Mouse (Mus musculus): ENCODE data around the gene Adgrg3. TPM values are rescaled to one million over a fixed set of nuclear protein-coding genes. Genes with fewer than 3 reads are reported as not detected.
"Not testable (repeated sequence)": the region's sequence is repeated elsewhere in the genome, so short reads cannot be mapped to it uniquely, and the experiment has no call there.

The Adgrg3 gene
- polyA plus RNA-seq, 1 experiment from 2014 or later: 4.8 TPM

- no peak overlapping the region for H3K9ac ChIP-seq
- no peak overlapping the region for H3K4me2 ChIP-seq
- 0 out of 2 replicates have a peak overlapping the region, but pooled peaks have one; percentile 32 for H3K27ac ChIP-seq
- 0 out of 2 replicates have a peak, but pooled peaks have one; percentile 3 for ATAC-seq (replicated peaks; ENCODE audit: low FRiP score)
- no peaks in the 10 kb centered on the region for H3K9me3 ChIP-seq (replicated peaks)
- 37% methylated on average over 8 of the region's 8 CpGs for WGBS
- H3K27me3 ChIP-seq: no peaks in the 10 kb centered on the region
- peaks cover 45% of the 10 kb centered on the region for H3K4me1 ChIP-seq
- no peak overlapping the region for H3K4me3 ChIP-seq (replicated peaks)
- peaks cover 17% of the 10 kb centered on the region; the same call in 1 of the 2 replicates for H3K36me3 ChIP-seq
Measured at GRCm38 (mm10) chr8:95002089-95002655, 15.3 kb upstream of the Adgrg3 start.

DNA sequence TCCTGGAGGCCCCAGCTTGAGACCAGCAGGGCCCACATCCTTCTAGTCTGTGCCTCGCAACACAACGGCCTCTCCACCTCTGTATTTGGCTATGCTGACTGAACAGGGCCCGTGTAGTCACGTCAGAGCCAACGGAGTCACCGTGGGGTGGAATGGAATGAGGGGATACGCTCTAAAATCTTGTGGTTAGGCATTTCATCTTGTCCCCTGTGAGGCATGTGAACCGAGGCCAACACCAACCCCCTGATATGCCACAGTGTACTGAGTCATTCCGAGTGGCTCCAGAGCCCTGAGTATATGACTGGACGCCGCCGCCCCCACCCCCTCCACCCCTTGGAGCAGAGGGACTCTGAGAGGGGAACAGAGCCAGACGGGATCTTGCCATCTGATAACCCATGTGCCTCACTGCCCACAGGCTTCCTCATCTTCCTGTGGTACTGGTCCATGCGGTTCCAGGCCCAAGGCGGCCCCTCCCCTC, 5.0 kb upstream of the Adgrg3 start:
- Histone ChIP-seq H3K4me3 (replicated peaks) (no peak overlapping the region), H3K27me3 (no peaks in the 10 kb centered on the region), H3K4me1 (no peaks in the 10 kb centered on the region), H3K36me3 (peaks cover 25% of the 10 kb centered on the region), H3K9me3 (replicated peaks) (no peaks in the 10 kb centered on the region), H3K9ac (no peak overlapping the region), H3K4me2 (no peak overlapping the region), H3K27ac (no peak overlapping the region)
- 78% methylated on average over 15 of the region's 15 CpGs for WGBS
- ATAC-seq (replicated peaks; ENCODE audit: low FRiP score): no peak

DNA sequence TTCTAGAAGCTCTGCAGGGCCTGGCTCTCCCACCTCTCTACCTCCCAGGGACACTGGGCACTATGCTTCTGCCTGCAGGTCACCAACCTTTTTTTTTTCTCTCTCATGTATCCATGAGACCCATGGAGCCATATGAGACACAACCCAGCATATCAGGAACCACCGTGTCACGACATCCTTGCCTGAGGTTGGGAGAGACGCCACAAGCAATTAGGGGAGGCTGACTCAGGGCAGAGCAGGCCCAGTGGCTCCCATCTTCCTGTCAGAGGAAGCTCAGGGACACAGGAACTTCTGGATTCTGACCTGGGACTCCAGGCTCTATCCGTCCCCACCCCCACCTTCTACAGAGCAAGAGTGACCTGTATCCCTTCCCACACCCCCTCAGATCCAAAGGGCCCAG, 1.6 kb upstream of the Adgrg3 start:
- Histone ChIP-seq H3K4me1 (no peaks in the 10 kb centered on the region), H3K27me3 (no peaks in the 10 kb centered on the region), H3K27ac (no peak overlapping the region), H3K4me3 (replicated peaks) (no peak overlapping the region), H3K4me2 (no peak overlapping the region), H3K36me3 (peaks cover 18% of the 10 kb centered on the region), H3K9ac (no peak overlapping the region), H3K9me3 (replicated peaks) (no peaks in the 10 kb centered on the region)
- ATAC-seq (replicated peaks; ENCODE audit: low FRiP score): no peak
- 68% methylated on average over 4 of the region's 4 CpGs for WGBS

DNA sequence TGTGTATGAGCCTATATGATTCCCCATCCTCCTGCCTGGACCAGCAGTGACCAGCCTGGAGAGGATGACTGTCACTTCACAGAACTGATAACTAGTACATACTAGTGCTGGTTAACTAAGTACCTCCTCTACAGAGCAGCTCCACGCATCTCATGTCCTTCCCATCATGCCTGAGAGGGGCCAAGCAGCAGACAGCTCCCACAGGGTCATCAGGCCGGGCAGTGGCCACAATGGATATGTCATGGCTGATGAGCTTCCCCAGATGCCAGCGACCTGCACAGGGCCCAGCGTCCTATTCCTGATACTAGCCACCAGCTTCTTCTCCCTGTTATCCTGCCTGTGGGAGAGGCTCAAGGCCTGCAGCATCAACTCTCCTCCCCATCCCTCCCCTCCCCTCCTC, 808 bp upstream of the Adgrg3 start:
- H3K27ac ChIP-seq: no peak overlapping the region
- 56% methylated on average over 4 of the region's 4 CpGs for WGBS
- H3K36me3 ChIP-seq: peaks cover 10% of the 10 kb centered on the region; the same call in 1 of the 2 replicates
- H3K9ac ChIP-seq: no peak overlapping the region
- H3K4me2 ChIP-seq: no peak overlapping the region
- ATAC-seq (replicated peaks; ENCODE audit: low FRiP score): no peak
- no peaks in the 10 kb centered on the region for H3K9me3 ChIP-seq (replicated peaks)
- H3K27me3 ChIP-seq: no peaks in the 10 kb centered on the region
- H3K4me1 ChIP-seq: no peaks in the 10 kb centered on the region
- no peak overlapping the region for H3K4me3 ChIP-seq (replicated peaks)

DNA sequence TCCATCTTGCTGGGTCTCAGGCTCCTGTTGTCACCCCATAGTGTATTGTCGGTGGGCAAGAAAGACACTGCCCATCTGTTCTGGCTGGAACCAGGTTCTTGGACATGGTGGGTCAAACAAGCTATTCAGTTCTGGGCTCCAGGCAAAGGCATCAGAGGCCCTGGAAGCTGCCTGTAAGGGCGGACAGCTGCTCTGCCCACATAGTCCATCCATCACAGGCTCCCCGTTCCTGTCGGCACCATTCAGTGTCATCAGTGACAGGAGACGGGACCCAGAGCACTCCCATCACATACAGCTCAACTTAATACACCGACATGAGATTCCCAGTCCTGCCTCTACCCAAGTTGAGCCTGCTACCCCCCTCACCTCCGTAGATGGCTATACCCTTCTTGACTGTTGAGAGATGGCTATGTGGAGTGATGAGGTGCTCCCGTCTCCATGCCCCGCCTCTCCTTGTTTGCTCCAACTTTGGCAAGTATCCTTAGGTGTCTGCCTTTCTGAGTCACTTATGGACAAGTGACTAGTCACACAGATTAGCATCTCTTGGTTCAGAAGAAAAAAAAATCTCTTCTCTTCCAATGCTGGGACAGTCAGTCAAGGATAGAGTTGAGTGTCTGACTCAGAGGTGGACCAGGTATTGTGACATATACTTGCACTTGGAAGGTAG, 610 bp downstream of the Adgrg3 start:
- Histone ChIP-seq H3K27me3 (no peaks in the 10 kb centered on the region), H3K4me2 (no peak overlapping the region), H3K4me1 (0 out of 2 replicates have a peak, but pooled peaks cover 3% of the 10 kb centered on the region), H3K27ac (no peak overlapping the region), H3K36me3 (peaks cover 2% of the 10 kb centered on the region; the same call in 1 of the 2 replicates), H3K9ac (no peak overlapping the region), H3K4me3 (replicated peaks) (no peak overlapping the region), H3K9me3 (replicated peaks) (no peaks in the 10 kb centered on the region)
- no peak for ATAC-seq (replicated peaks; ENCODE audit: low FRiP score)
- WGBS: 81% methylated on average over 9 of the region's 9 CpGs

- Histone ChIP-seq H3K27ac (peak overlapping the region; percentile 80), H3K9me3 (replicated peaks) (no peaks in the 10 kb centered on the region), H3K9ac (no peak overlapping the region), H3K27me3 (no peaks in the 10 kb centered on the region), H3K4me1 (0 out of 2 replicates have a peak, but pooled peaks cover 7% of the 10 kb centered on the region), H3K4me3 (replicated peaks) (no peak overlapping the region; the same call in 1 of the 2 replicates), H3K36me3 (no peaks in the 10 kb centered on the region), H3K4me2 (peak overlapping the region; percentile 43)
- WGBS: 71% methylated on average over 12 of the region's 12 CpGs
- no peak for ATAC-seq (replicated peaks; ENCODE audit: low FRiP score)
Measured at GRCm38 (mm10) chr8:95020293-95020777, 2.8 kb downstream of the Adgrg3 start.

GRCm38 (mm10) chr8:95020821-95021220, 3.3 kb downstream of the Adgrg3 start:
- Histone ChIP-seq H3K4me3 (replicated peaks) (no peak overlapping the region), H3K36me3 (no peaks in the 10 kb centered on the region), H3K4me1 (0 out of 2 replicates have a peak, but pooled peaks cover 7% of the 10 kb centered on the region), H3K27ac (peak overlapping the region; percentile 80), H3K9me3 (replicated peaks) (0 out of 2 replicates have a peak, but pooled peaks cover 3% of the 10 kb centered on the region), H3K27me3 (no peaks in the 10 kb centered on the region), H3K9ac (no peak overlapping the region), H3K4me2 (peak overlapping the region; percentile 43)
- WGBS: 68% methylated on average over 10 of the region's 10 CpGs
- no peak for ATAC-seq (replicated peaks; ENCODE audit: low FRiP score)

- Histone ChIP-seq H3K9me3 (replicated peaks) (0 out of 2 replicates have a peak, but pooled peaks cover 4% of the 10 kb centered on the region), H3K27ac (no peak overlapping the region), H3K27me3 (no peaks in the 10 kb centered on the region), H3K9ac (no peak overlapping the region), H3K4me3 (replicated peaks) (no peak overlapping the region), H3K4me2 (no peak overlapping the region), H3K36me3 (no peaks in the 10 kb centered on the region), H3K4me1 (0 out of 2 replicates have a peak, but pooled peaks cover 7% of the 10 kb centered on the region)
- WGBS: 22% methylated on average over 8 of the region's 8 CpGs
- ATAC-seq (replicated peaks; ENCODE audit: low FRiP score): no peak
Measured at GRCm38 (mm10) chr8:95023201-95023600, 5.7 kb downstream of the Adgrg3 start.

- Histone ChIP-seq H3K4me1 (0 out of 2 replicates have a peak, but pooled peaks cover 7% of the 10 kb centered on the region), H3K4me2 (no peak overlapping the region), H3K4me3 (replicated peaks) (no peak overlapping the region), H3K36me3 (no peaks in the 10 kb centered on the region), H3K9ac (no peak overlapping the region), H3K9me3 (replicated peaks) (0 out of 2 replicates have a peak, but pooled peaks cover 4% of the 10 kb centered on the region), H3K27ac (no peak overlapping the region), H3K27me3 (no peaks in the 10 kb centered on the region)
- WGBS: 69% methylated on average over 4 of the region's 4 CpGs
- no peak for ATAC-seq (replicated peaks; ENCODE audit: low FRiP score)
Measured at GRCm38 (mm10) chr8:95024387-95024786, 6.9 kb downstream of the Adgrg3 start.

DNA sequence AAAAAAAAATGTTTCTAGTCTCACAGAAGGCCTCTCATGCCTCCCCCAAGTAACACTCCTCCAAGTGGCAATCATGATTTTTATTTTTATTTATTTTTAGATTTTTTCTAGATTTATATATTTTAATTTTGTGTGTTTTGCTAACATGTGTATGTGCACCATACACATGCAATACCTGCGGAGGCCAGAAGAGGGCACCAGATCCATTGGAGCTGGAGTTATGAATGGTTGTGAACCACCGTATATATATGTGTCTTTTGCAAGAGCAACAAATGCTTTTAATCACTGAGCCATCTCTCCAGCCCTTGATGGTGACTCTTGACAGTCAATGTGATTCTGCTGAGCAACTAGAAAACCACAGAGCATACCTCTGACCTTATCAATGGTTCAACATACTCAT, 7.9 kb downstream of the Adgrg3 start:
- H3K4me2 ChIP-seq: no peak overlapping the region
- no peaks in the 10 kb centered on the region for H3K36me3 ChIP-seq
- no peak for ATAC-seq (replicated peaks; ENCODE audit: low FRiP score)
- no peaks in the 10 kb centered on the region for H3K27me3 ChIP-seq
- no peak overlapping the region for H3K9ac ChIP-seq
- H3K4me1 ChIP-seq: 0 out of 2 replicates have a peak, but pooled peaks cover 7% of the 10 kb centered on the region
- whole genome bisulfite sequencing: 73% methylated on average over 2 of the region's 2 CpGs
- 0 out of 2 replicates have a peak, but pooled peaks cover 4% of the 10 kb centered on the region for H3K9me3 ChIP-seq (replicated peaks)
- no peak overlapping the region for H3K27ac ChIP-seq
- no peak overlapping the region for H3K4me3 ChIP-seq (replicated peaks)

GRCm38 (mm10) chr8:95028391-95028790, 10.9 kb downstream of the Adgrg3 start:
- not testable (repeated sequence) for H3K4me1 ChIP-seq; H3K4me2 ChIP-seq; ATAC-seq (replicated peaks; ENCODE audit: low FRiP score); H3K36me3 ChIP-seq; H3K27me3 ChIP-seq; H3K4me3 ChIP-seq (replicated peaks); H3K9ac ChIP-seq; H3K27ac ChIP-seq; H3K9me3 ChIP-seq (replicated peaks)
- WGBS: 51% methylated on average over 7 of the region's 7 CpGs

Data from kidney, embryonic 15.5 days (tissue).